Mouse (Mus musculus): ENCODE data around the gene Rap2b. TPM values are rescaled to one million over a fixed set of nuclear protein-coding genes. Genes with fewer than 3 reads are reported as not detected.

Gene Rap2b
- 11.6 and 12.3 TPM in 2 replicates for polyA plus RNA-seq (2015; fragmentation: Nextera tagmentation; extraction: Ambion mirVana)

GRCm38 (mm10) chr3:61361338-61361737, at the start of gene Rap2b:
Rap2b (plus strand) TSS chr3:61361638.
- 93% methylated on average over 1 of the region's 1 CpGs for WGBS
- Histone ChIP-seq H3K27me3 (no peaks in the 10 kb centered on the region), H3K9ac (no peak within 1 kb of the TSS), H3K4me2 (no peak within 1 kb of the TSS), H3K9me3 (no peaks in the 10 kb centered on the region), H3K36me3 (no peaks in the 10 kb centered on the region), H3K27ac (no peak within 1 kb of the TSS), H3K4me3 (no peak within 1 kb of the TSS), H3K4me1 (replicated peaks) (peaks cover 11% of the 10 kb centered on the region)
- no peak for ATAC-seq (ENCODE audit: low FRiP score)

DNA sequence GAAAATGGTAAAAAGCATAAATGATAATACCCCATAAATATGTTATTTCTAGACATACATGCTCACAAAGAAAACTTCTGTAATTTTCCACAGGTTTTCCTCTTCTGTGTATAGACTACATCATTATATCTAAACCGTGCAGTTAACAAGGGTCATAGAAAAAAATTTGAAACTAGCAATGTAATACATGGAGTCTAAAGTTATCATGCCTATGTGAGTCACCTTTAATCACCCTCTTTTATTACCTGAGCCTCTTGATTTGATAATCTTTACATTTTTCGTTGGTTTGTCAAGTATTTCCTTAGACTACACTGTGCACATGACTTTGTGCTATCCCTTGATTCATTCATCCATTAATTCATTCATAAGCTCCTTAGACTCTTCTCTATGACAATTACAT, 46.4 kb upstream of the Rap2b start:
- H3K4me1 ChIP-seq (replicated peaks): no peaks in the 10 kb centered on the region
- 79% methylated on average over 2 of the region's 2 CpGs for WGBS
- no peak for ATAC-seq (ENCODE audit: low FRiP score)

GRCm38 (mm10) chr3:61320031-61320430, 41.4 kb upstream of the Rap2b start:
- ATAC-seq (ENCODE audit: low FRiP score): no peak
- H3K27me3 ChIP-seq: no peaks in the 10 kb centered on the region
- no peaks in the 10 kb centered on the region for H3K9me3 ChIP-seq
- 0 out of 2 replicates have a peak, but pooled peaks cover 4% of the 10 kb centered on the region for H3K4me1 ChIP-seq (replicated peaks)
- no peak overlapping the region for H3K4me3 ChIP-seq
- no peak overlapping the region for H3K9ac ChIP-seq
- H3K4me2 ChIP-seq: no peak overlapping the region
- H3K36me3 ChIP-seq: no peaks in the 10 kb centered on the region
- H3K27ac ChIP-seq: no peak overlapping the region
- 76% methylated on average over 2 of the region's 2 CpGs for WGBS

More for the DNA sequence above, 46.4 kb upstream of the Rap2b start:
- Histone ChIP-seq H3K9ac (no peak overlapping the region), H3K4me3 (no peak overlapping the region), H3K9me3 (no peaks in the 10 kb centered on the region), H3K4me2 (no peak overlapping the region), H3K36me3 (no peaks in the 10 kb centered on the region), H3K27ac (no peak overlapping the region), H3K27me3 (no peaks in the 10 kb centered on the region)

DNA sequence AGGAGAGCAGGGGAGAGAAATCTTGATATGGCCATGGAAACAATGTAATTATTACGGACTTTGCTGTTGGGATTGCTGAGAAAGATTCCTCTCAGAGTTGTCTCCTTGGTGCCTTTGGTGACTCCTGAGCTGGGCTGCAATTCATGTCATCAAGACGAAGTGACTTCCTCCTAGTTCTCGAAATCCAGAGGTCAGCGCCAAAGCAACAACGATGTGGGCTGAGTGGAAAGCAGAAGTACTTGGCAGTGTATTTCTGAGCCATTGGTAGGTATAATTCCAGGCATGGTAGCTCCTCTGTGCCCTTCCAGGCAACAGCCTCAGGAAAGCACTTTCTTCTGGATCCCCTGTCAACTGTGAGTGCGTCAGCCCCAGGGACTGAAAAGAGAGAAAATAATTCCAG, 39.8 kb upstream of the Rap2b start:
- Histone ChIP-seq H3K4me3 (no peak overlapping the region), H3K27me3 (no peaks in the 10 kb centered on the region), H3K9me3 (no peaks in the 10 kb centered on the region), H3K36me3 (no peaks in the 10 kb centered on the region), H3K4me1 (replicated peaks) (0 out of 2 replicates have a peak, but pooled peaks cover 4% of the 10 kb centered on the region), H3K9ac (no peak overlapping the region), H3K4me2 (no peak overlapping the region), H3K27ac (no peak overlapping the region)
- no peak for ATAC-seq (ENCODE audit: low FRiP score)
- 83% methylated on average over 6 of the region's 6 CpGs for WGBS

- ATAC-seq (ENCODE audit: low FRiP score): no peak
- Histone ChIP-seq H3K9me3 (no peaks in the 10 kb centered on the region), H3K27me3 (no peaks in the 10 kb centered on the region), H3K9ac (no peak overlapping the region), H3K4me2 (no peak overlapping the region), H3K4me3 (no peak overlapping the region), H3K36me3 (no peaks in the 10 kb centered on the region), H3K27ac (no peak overlapping the region), H3K4me1 (replicated peaks) (0 out of 2 replicates have a peak, but pooled peaks cover 4% of the 10 kb centered on the region)
- WGBS: 68% methylated on average over 2 of the region's 2 CpGs
Observed at GRCm38 (mm10) chr3:61336205-61336604, 25.2 kb upstream of the Rap2b start.

DNA sequence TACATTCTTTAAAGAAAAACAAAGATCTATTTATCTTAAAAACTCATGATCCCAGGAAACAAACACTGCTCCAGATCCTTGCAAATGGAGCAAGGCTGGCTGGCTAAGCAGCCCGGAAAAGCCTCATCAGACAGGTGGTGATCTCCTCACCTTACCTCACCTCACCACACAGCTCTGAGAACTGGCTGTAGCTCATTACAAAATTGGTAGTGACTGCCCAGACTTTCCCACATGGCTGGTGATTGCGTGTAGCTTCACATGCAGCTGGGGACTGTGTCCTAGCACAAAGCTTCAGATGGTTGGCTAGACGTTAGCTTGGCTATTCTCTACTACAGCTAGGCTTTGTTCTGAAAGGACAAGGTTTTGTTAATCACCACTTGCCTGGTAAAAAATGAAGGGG, 24.2 kb upstream of the Rap2b start:
- H3K4me1 ChIP-seq (replicated peaks): 0 out of 2 replicates have a peak, but pooled peaks cover 4% of the 10 kb centered on the region
- H3K9me3 ChIP-seq: no peaks in the 10 kb centered on the region
- no peak for ATAC-seq (ENCODE audit: low FRiP score)
- H3K27me3 ChIP-seq: no peaks in the 10 kb centered on the region
- H3K4me2 ChIP-seq: no peak overlapping the region
- no peak overlapping the region for H3K9ac ChIP-seq
- no peak overlapping the region for H3K4me3 ChIP-seq
- no peak overlapping the region for H3K27ac ChIP-seq
- WGBS: 86% methylated on average over 3 of the region's 3 CpGs
- H3K36me3 ChIP-seq: no peaks in the 10 kb centered on the region

DNA sequence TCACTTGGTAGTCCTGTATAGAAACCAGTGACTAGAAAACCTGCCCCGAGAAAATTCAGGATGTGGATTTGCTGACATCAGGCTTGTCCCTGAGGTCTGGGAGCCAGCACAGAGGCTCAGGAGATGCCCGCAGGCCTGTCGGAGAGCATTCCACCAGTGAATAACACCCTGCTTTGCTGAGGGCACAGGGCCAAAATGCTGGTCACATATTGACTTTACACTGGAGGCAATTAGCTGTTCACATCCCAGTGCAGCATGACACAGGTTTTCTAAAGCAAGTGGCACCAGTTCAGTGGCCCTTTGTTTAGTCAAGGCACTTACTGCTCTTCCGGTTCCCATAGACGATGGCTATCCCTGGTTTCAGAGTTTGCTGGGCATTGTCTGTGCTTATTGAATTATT, 21.1 kb upstream of the Rap2b start:
- peak; percentile 65; the same call in 1 of the 2 replicates for ATAC-seq (ENCODE audit: low FRiP score)
- Histone ChIP-seq H3K27ac (no peak overlapping the region), H3K9me3 (no peaks in the 10 kb centered on the region), H3K4me3 (no peak overlapping the region), H3K36me3 (no peaks in the 10 kb centered on the region), H3K4me1 (replicated peaks) (0 out of 2 replicates have a peak, but pooled peaks cover 4% of the 10 kb centered on the region), H3K4me2 (no peak overlapping the region), H3K27me3 (no peaks in the 10 kb centered on the region), H3K9ac (no peak overlapping the region)
- WGBS: 53% methylated on average over 5 of the region's 5 CpGs

DNA sequence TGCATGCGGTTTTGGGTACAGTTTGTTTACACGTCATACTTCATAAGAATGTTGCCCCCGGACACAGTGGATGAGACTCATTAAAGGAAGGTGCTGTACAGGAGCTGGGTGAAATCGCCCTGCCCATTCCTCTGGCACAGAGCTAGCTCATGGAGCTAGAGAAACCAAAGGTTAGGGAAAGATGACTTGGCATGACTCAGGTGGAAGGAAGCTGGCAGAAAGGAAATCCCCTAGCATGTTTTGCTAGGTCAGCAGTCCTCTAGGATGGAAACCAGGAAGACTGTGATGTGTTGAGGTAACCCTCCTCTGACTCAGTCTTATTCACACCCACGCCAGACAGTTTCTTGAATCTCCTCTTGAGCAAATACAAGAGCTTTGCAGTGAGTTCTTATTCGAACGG, 17.4 kb upstream of the Rap2b start:
- Histone ChIP-seq H3K36me3 (no peaks in the 10 kb centered on the region), H3K27ac (no peak overlapping the region), H3K4me1 (replicated peaks) (0 out of 2 replicates have a peak, but pooled peaks cover 4% of the 10 kb centered on the region), H3K4me3 (no peak overlapping the region), H3K27me3 (no peaks in the 10 kb centered on the region), H3K9me3 (no peaks in the 10 kb centered on the region), H3K9ac (no peak overlapping the region), H3K4me2 (no peak overlapping the region)
- no peak for ATAC-seq (ENCODE audit: low FRiP score)
- WGBS: 85% methylated on average over 7 of the region's 7 CpGs

GRCm38 (mm10) chr3:61345636-61346035, 15.8 kb upstream of the Rap2b start:
- H3K9ac ChIP-seq: no peak overlapping the region
- no peaks in the 10 kb centered on the region for H3K4me1 ChIP-seq (replicated peaks)
- H3K9me3 ChIP-seq: no peaks in the 10 kb centered on the region
- no peak overlapping the region for H3K27ac ChIP-seq
- ATAC-seq (ENCODE audit: low FRiP score): no peak
- no peaks in the 10 kb centered on the region for H3K36me3 ChIP-seq
- no peak overlapping the region for H3K4me2 ChIP-seq
- H3K27me3 ChIP-seq: no peaks in the 10 kb centered on the region
- WGBS: 63% methylated on average over 1 of the region's 1 CpGs
- H3K4me3 ChIP-seq: no peak overlapping the region

- ATAC-seq (ENCODE audit: low FRiP score): no peak
- 80% methylated on average over 4 of the region's 4 CpGs for WGBS
- H3K4me2 ChIP-seq: no peak overlapping the region
- no peak overlapping the region for H3K4me3 ChIP-seq
- no peaks in the 10 kb centered on the region for H3K4me1 ChIP-seq (replicated peaks)
- no peaks in the 10 kb centered on the region for H3K9me3 ChIP-seq
- no peak overlapping the region for H3K27ac ChIP-seq
- H3K9ac ChIP-seq: no peak overlapping the region
- H3K27me3 ChIP-seq: no peaks in the 10 kb centered on the region
- H3K36me3 ChIP-seq: no peaks in the 10 kb centered on the region
Observed at GRCm38 (mm10) chr3:61348036-61348614, 13.3 kb upstream of the Rap2b start.

DNA sequence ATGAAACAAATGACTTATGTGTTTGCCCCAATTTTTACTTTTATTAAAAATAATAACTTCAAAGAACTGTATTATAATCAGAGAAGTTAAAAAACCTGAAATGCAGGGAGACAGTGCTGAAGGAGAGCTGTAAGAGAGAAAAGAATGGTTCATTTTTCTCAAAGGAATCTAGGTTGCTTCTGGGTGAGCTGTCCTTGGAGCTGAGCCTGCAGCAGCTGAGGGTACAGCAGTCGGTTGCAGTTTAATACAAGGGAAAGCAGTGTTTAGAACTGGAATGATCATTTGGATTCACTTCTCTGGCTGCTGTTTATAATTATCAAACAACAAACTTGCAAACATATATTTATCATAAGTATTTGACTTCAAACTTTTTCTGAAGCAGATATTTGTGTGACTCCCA, 12.0 kb upstream of the Rap2b start:
- ATAC-seq (ENCODE audit: low FRiP score): no peak
- 94% methylated on average over 1 of the region's 1 CpGs for WGBS
- Histone ChIP-seq H3K4me2 (no peak overlapping the region), H3K9ac (no peak overlapping the region), H3K27me3 (no peaks in the 10 kb centered on the region), H3K4me1 (replicated peaks) (no peaks in the 10 kb centered on the region), H3K9me3 (no peaks in the 10 kb centered on the region), H3K4me3 (no peak overlapping the region), H3K27ac (no peak overlapping the region), H3K36me3 (no peaks in the 10 kb centered on the region)

DNA sequence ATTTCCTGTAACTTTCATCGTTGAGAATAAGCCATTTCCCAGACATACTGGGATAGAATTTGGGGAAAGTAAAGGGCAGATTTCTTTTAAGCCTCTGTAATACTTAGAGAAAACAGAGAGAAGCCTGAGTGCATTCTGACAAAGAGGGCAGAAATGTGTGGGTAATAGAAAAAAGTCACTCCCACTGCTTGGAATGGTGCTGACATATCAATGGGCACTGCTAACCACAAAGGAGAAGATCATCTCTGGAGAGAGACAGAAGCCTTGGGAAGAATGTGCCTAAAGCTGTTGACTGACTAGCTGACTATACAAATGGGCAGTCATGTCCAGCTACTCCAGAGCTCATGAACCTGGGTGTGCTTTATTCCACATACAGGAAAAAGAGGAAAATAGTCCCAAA, 6.0 kb upstream of the Rap2b start:
- Histone ChIP-seq H3K9me3 (no peaks in the 10 kb centered on the region), H3K36me3 (no peaks in the 10 kb centered on the region), H3K27ac (no peak overlapping the region), H3K27me3 (no peaks in the 10 kb centered on the region), H3K4me1 (replicated peaks) (no peaks in the 10 kb centered on the region), H3K9ac (no peak overlapping the region), H3K4me2 (no peak overlapping the region), H3K4me3 (no peak overlapping the region)
- no peak for ATAC-seq (ENCODE audit: low FRiP score)
- 65% methylated on average over 1 of the region's 1 CpGs for WGBS

DNA sequence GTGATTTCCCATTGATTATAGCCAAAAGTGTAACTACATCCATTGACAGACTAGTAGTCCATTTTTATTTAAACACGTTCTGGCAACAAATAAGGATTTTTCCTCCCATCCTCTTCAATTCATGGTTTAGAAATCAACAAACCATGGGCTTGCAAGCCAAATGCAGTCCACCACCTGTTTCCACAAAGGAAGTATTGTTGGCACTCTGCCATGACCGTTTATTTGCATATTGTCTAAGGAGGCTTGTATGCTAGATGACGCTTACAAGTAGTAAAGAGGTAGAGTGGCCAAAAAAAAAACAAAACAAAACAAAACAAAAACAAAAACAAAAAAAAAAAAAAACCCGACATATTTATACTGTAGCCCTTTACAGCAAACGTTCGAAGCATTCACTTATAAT, 3.3 kb upstream of the Rap2b start:
- H3K4me1 ChIP-seq (replicated peaks): 0 out of 2 replicates have a peak, but pooled peaks cover 5% of the 10 kb centered on the region
- no peaks in the 10 kb centered on the region for H3K27me3 ChIP-seq
- no peak overlapping the region for H3K4me2 ChIP-seq
- no peak overlapping the region for H3K27ac ChIP-seq
- no peak overlapping the region for H3K4me3 ChIP-seq
- no peak for ATAC-seq (ENCODE audit: low FRiP score)
- no peaks in the 10 kb centered on the region for H3K9me3 ChIP-seq
- 51% methylated on average over 6 of the region's 6 CpGs for WGBS
- H3K36me3 ChIP-seq: no peaks in the 10 kb centered on the region
- no peak overlapping the region for H3K9ac ChIP-seq
